Mouse (Mus musculus) erythroblast, embryonic 14.5 days (primary cell): Measurements from ENCODE around the gene Smyd2.

Experiments
- GATA1 ChIP-seq: IDR thresholded peaks from 2 replicates; pipeline ENCODE4 v1.6.1; 2012; ENCODE audit warnings: low read length, inconsistent platforms, mixed read lengths
- TAL1 ChIP-seq: IDR thresholded peaks from 3 replicates; pipeline ENCODE4 v1.6.1; 2012; ENCODE audit warnings: low read length, inconsistent platforms, mixed read lengths

DNA sequence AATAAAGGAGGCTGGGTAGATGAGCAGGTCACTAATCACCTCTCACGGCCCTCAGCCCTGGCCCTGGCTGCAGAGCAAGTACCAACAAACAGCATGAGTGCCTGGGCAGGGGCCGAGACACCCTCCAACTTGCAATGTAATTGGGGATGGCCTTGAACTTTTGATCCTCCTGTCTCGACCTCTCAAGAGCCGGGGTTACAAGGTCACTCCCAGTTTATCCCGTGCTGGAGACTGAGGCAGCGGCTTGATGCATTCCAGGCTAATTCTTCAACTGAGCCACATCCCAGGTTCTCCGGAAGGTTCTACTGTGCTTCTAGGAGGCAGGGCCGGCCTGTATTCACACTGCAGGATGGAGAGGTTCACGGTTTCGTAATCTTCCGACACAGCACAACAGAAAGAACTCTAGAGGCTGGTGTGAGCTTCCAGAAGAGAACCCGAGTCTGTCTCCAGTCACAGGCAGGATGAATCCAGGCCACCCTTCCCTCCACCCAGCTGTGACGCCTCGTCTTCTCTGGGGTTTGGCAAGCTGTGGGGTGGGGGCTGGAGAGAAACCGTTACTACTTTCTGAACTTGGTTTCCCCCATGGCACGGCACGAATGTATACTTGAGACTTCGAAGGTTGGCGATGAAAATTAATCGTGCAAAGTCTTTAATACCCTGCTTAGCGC, 8.9 kb downstream of the Smyd2 start:
- TF ChIP-seq GATA1 (no peak), TAL1 (no peak)
